In genomic region chr13:6228278-6228677, GRCm38 (mm10) we compare ENCODE assay signal across 26 mouse cellular contexts.
"Had no signal": no experiment of that assay in that cellular context is flagged by ENCODE, and none has a peak within 500 bp of the region (broad histone marks: within the 10 kb centered on the region; RNA-seq: fewer than 3 reads in every experiment).

No protein-coding gene starts in this region.

- H3K9me3 ChIP-seq: heart, embryonic 12.5 days; intestine, embryonic 15.5 days; kidney, embryonic 15.5 days; limb, embryonic 13.5 days; limb, embryonic 15.5 days; liver, embryonic 12.5 days had no signal

- H3K4me2 ChIP-seq: heart, embryonic 12.5 days; hindbrain, embryonic 14.5 days; intestine, embryonic 15.5 days; kidney, embryonic 15.5 days; limb, embryonic 13.5 days; limb, embryonic 15.5 days; liver, embryonic 12.5 days had no signal

- H3K27ac ChIP-seq: gastrocnemius, adult 2 months; heart, adult 2 months; hindbrain, embryonic 14.5 days; intestine, embryonic 15.5 days; kidney, embryonic 15.5 days; kidney, postnatal 0 days; limb, embryonic 13.5 days; limb, embryonic 15.5 days; liver, embryonic 12.5 days; liver, embryonic 14.5 days had no signal

- H3K4me3 ChIP-seq: gastrocnemius, adult 2 months; heart, adult 2 months; heart, embryonic 12.5 days; intestine, embryonic 15.5 days; kidney, embryonic 15.5 days; limb, embryonic 13.5 days; limb, embryonic 15.5 days; liver, embryonic 12.5 days had no signal

- DNase-seq: gastrocnemius, adult 2 months; gastrocnemius, postnatal 10 days; gastrocnemius, postnatal 25 days; heart, adult 11 months; heart, adult 2 months; heart, postnatal 10 days; heart, postnatal 4 days; kidney, adult 2 months; kidney, adult 9 months; kidney, postnatal 14 days; kidney, postnatal 36 days; layer of hippocampus, adult 9-11 months; layer of hippocampus, postnatal 36 days; left cerebral cortex, postnatal 4 days had no signal

- H3K9ac ChIP-seq: heart, embryonic 12.5 days; hindbrain, embryonic 14.5 days; intestine, embryonic 15.5 days; kidney, embryonic 15.5 days; limb, embryonic 13.5 days; limb, embryonic 15.5 days; liver, embryonic 12.5 days; liver, embryonic 14.5 days had no signal

- ATAC-seq: hindbrain, embryonic 16.5 days; inflammation-experienced regulatory T-cells, adult 6 months; intestine, embryonic 15.5 days; intestine, postnatal 0 days; liver, embryonic 12.5 days had no signal

- H3K36me3 ChIP-seq: heart, embryonic 12.5 days; intestine, embryonic 15.5 days; kidney, embryonic 15.5 days; limb, embryonic 13.5 days; limb, embryonic 15.5 days; liver, embryonic 12.5 days had no signal

- H3K4me1 ChIP-seq: heart, embryonic 12.5 days; intestine, embryonic 15.5 days; kidney, embryonic 15.5 days; limb, embryonic 13.5 days; limb, embryonic 15.5 days; liver, embryonic 12.5 days had no signal

- H3K27me3 ChIP-seq: heart, embryonic 12.5 days; intestine, embryonic 15.5 days; kidney, embryonic 15.5 days; limb, embryonic 13.5 days; limb, embryonic 15.5 days; liver, embryonic 12.5 days had no signal
